Mouse (Mus musculus) CH12.LX (cell line): ENCODE measurements around the gene Asap2. TPM values are rescaled to one million over a fixed set of nuclear protein-coding genes. Genes with fewer than 3 reads are reported as not detected.
A peak's percentile ranks its signal among the peaks of the same experiment; 100 is the strongest.

Experiments used
- DNase-seq: peaks from one replicate; pipeline ENCODE4 v3.0.0-alpha.2; 2013; ENCODE audit errors: extremely low read depth
- H3K27ac ChIP-seq: 2 replicates; pipeline ENCODE4 v1.5.1; 2012; ENCODE audit warnings: low read depth, mild to moderate bottlenecking, control low read depth, moderate library complexity; ENCODE audit not compliant: insufficient read depth
- H3K27me3 ChIP-seq: replicated peaks from 2 replicates; pipeline ENCODE3; 2012; ENCODE audit warnings: inconsistent platforms
- H3K36me3 ChIP-seq, 2 experiments: replicated peaks in 1 of 2; 2 replicates each; pipeline versions ENCODE3 to v1.6.1; 2012; ENCODE audit warnings: inconsistent platforms in 1 of 2, low read length in 1 of 2, mild to moderate bottlenecking in 1 of 2, mixed read lengths in 1 of 2, moderate library complexity in 1 of 2; ENCODE audit not compliant: control insufficient read depth in 1 of 2, insufficient read depth in 1 of 2
- H3K4me1 ChIP-seq, 2 experiments: 2 replicates each; pipeline ENCODE4 v1.6.1; 2012; ENCODE audit warnings: inconsistent platforms in 1 of 2, moderate library complexity in 1 of 2; ENCODE audit not compliant: insufficient read depth in 2 of 2, control insufficient read depth in 1 of 2
- H3K4me2 ChIP-seq: 2 replicates; pipeline ENCODE4 v1.6.1; 2012; ENCODE audit warnings: low read depth, mild to moderate bottlenecking, control low read depth; ENCODE audit not compliant: poor library complexity, insufficient read depth, severe bottlenecking
- H3K4me3 ChIP-seq, 3 experiments: fragments of 150-350 bp in 1 of 3; sonication (generic) in 1 of 3; replicated peaks in 1 of 3; 2 replicates each; pipeline versions ENCODE3 to v1.5.1; 2011 to 2012; ENCODE audit warnings: low read depth in 2 of 3, low read length in 2 of 3, mild to moderate bottlenecking in 2 of 3, moderate library complexity in 2 of 3, control low read depth in 1 of 3, improper control_type of control experiment in 1 of 3, inconsistent platforms in 1 of 3, mixed read lengths in 1 of 3; ENCODE audit not compliant: poor library complexity in 1 of 3
- H3K79me2 ChIP-seq: replicated peaks from 2 replicates; pipeline ENCODE4 v1.6.1; 2012; ENCODE audit warnings: mild to moderate bottlenecking, moderate library complexity; ENCODE audit not compliant: control insufficient read depth, poor library complexity, insufficient read depth, severe bottlenecking; ENCODE audit errors: extremely low read depth
- H3K9ac ChIP-seq: 2 replicates; pipeline ENCODE4 v1.6.1; 2012; ENCODE audit warnings: low read depth, mild to moderate bottlenecking, control low read depth, moderate library complexity; ENCODE audit not compliant: insufficient read depth
- H3K9me3 ChIP-seq: replicated peaks from 2 replicates; pipeline ENCODE3; 2012; ENCODE audit warnings: low read length, inconsistent platforms, mixed read lengths
- CTCF ChIP-seq, 2 experiments: IDR thresholded peaks in 1 of 2; conservative IDR thresholded peaks in 1 of 2; 2 replicates each; pipeline ENCODE4 v1.5.1; 2011 to 2012; ENCODE audit warnings: low read depth in 2 of 2, low read length in 2 of 2, improper control_type of control experiment in 1 of 2, inconsistent platforms in 1 of 2, mild to moderate bottlenecking in 1 of 2, moderate library complexity in 1 of 2
- E2F4 ChIP-seq: IDR thresholded peaks from 2 replicates; pipeline ENCODE4 v1.6.1; 2011; ENCODE audit warnings: low read depth, low read length, improper control_type of control experiment; ENCODE audit not compliant: insufficient replicate concordance
- ELF1 ChIP-seq: IDR thresholded peaks from 2 replicates; pipeline ENCODE4 v1.6.1; 2014; ENCODE audit warnings: low read depth, mild to moderate bottlenecking, inconsistent platforms, low read length, improper control_type of control experiment
- EP300 ChIP-seq: IDR thresholded peaks from 2 replicates; pipeline ENCODE4 v1.6.1; 2011; ENCODE audit warnings: low read length, improper control_type of control experiment
- ETS1 ChIP-seq: conservative IDR thresholded peaks from 2 replicates; pipeline ENCODE4 v1.6.1; 2012; ENCODE audit warnings: low read depth, mild to moderate bottlenecking, inconsistent platforms, low read length, improper control_type of control experiment, moderate library complexity
- IRF4 ChIP-seq: IDR thresholded peaks from 2 replicates; pipeline ENCODE4 v1.6.1; 2014; ENCODE audit warnings: low read depth, mild to moderate bottlenecking, inconsistent platforms, low read length, improper control_type of control experiment
- KAT2A ChIP-seq: IDR thresholded peaks from 2 replicates; pipeline ENCODE4 v1.6.1; 2012; ENCODE audit warnings: low read length, improper control_type of control experiment, inconsistent platforms; ENCODE audit not compliant: insufficient replicate concordance
- MAZ ChIP-seq: IDR thresholded peaks from 2 replicates; pipeline ENCODE4 v1.6.1; 2012; ENCODE audit warnings: low read depth, mild to moderate bottlenecking, inconsistent platforms, low read length, improper control_type of control experiment, moderate library complexity
- NELFE ChIP-seq: IDR thresholded peaks from 2 replicates; pipeline ENCODE4 v1.6.1; 2011; ENCODE audit warnings: low read depth, low read length, improper control_type of control experiment
- NRF1 ChIP-seq: IDR thresholded peaks from 2 replicates; pipeline ENCODE4 v1.6.1; 2014; ENCODE audit warnings: low read depth, mild to moderate bottlenecking, inconsistent platforms, low read length, improper control_type of control experiment, moderate library complexity
- POLR2A ChIP-seq: IDR thresholded peaks from 2 replicates; pipeline ENCODE4 v1.6.1; 2011; ENCODE audit warnings: low read depth, mild to moderate bottlenecking, improper control_type of control experiment, low read length
- POLR2AphosphoS2 ChIP-seq: IDR thresholded peaks from 2 replicates; pipeline ENCODE4 v1.6.1; 2011; ENCODE audit warnings: low read depth, low read length, improper control_type of control experiment
- RAD21 ChIP-seq: IDR thresholded peaks from 2 replicates; pipeline ENCODE4 v1.6.1; 2011; ENCODE audit warnings: low read depth, mild to moderate bottlenecking, low read length, improper control_type of control experiment, moderate library complexity
- SIN3A ChIP-seq: IDR thresholded peaks from 2 replicates; pipeline ENCODE4 v1.6.1; 2012; ENCODE audit warnings: low read length, improper control_type of control experiment, inconsistent platforms
- SMC3 ChIP-seq: IDR thresholded peaks from 2 replicates; pipeline ENCODE4 v1.6.1; 2011; ENCODE audit warnings: low read depth, low read length, improper control_type of control experiment
- UBTF ChIP-seq: IDR thresholded peaks from 2 replicates; pipeline ENCODE4 v1.6.1; 2012; ENCODE audit warnings: low read depth, mild to moderate bottlenecking, inconsistent platforms, low read length, improper control_type of control experiment, moderate library complexity
- ZC3H11A ChIP-seq: IDR thresholded peaks from 2 replicates; pipeline ENCODE4 v1.6.1; 2012; ENCODE audit warnings: low read depth, mild to moderate bottlenecking, inconsistent platforms, low read length, improper control_type of control experiment
- ZNF384 ChIP-seq: IDR thresholded peaks from 2 replicates; pipeline ENCODE4 v1.6.1; 2012; ENCODE audit warnings: low read depth, low read length, improper control_type of control experiment, inconsistent platforms
- dilution Hi-C: fragments of 300-500 bp; cut with MboI; formaldehyde crosslinking; loops from 2 replicates; pipeline ENCODE4 v1.14.3; 2020; ENCODE audit warnings: low sequenced_read_pairs; ENCODE audit not compliant: extremely low pct_unique_long_range_greater_than_20kb, extremely low pct_ligation_motif_present
- in situ Hi-C: fragments of 300-500 bp; cut with MboI; formaldehyde crosslinking; loops from 3 replicates; pipeline ENCODE4 v1.14.3; 2019; ENCODE audit warnings: low sequenced_read_pairs, low pct_ligation_motif_present, low pct_unique_long_range_greater_than_20kb, mixed read lengths
- polyA plus RNA-seq: library from polyadenylated mRNA; unstranded; fragments of >175 nt; gene quantifications from 2 replicates; pipeline ENCODE4 v1.2.1, GENCODE M21; 2012; ENCODE audit warnings: low read depth; ENCODE audit not compliant: insufficient read length
- total RNA-seq, 2 experiments: library from RNA; depleted of rRNA; stranded (reverse); fragments of 300-350 nt in 1 of 2; fragments of >200 nt in 1 of 2; gene quantifications; 2 replicates each; pipeline ENCODE4 v1.2.3; 2012 to 2014

The Asap2 gene
- total and polyA plus RNA-seq, 3 experiments: 0.17 to 0.64 (median 0.17) TPM

- dilution Hi-C loops: no loop called here
- DNase-seq: no peak
- no peaks in the 10 kb centered on the region for H3K9me3 ChIP-seq
- H3K27me3 ChIP-seq: no peaks in the 10 kb centered on the region
- H3K4me1 ChIP-seq: peaks cover 8 to 11% of the 10 kb centered on the region in 2 experiments
- H3K27ac ChIP-seq: no peak overlapping the region
- no peak overlapping the region for H3K9ac ChIP-seq
- H3K79me2 ChIP-seq: no peaks in the 10 kb centered on the region
- no peak overlapping the region for H3K4me3 ChIP-seq
- in situ Hi-C loops: no loop called here
- H3K4me2 ChIP-seq: peak overlapping the region; percentile 11; the same call in 1 of the 2 replicates
- TF ChIP-seq CTCF (conservative IDR thresholded peaks at IDR 0.05 in 1 of 2, IDR thresholded peaks at IDR 0.05 in 1 of 2; ENCODE audit: low read depth in 2 of 2, low read length in 2 of 2) (no peak), ETS1 (no peak), SMC3 (no peak), KAT2A (no peak), UBTF (no peak), MAZ (no peak), NELFE (no peak), POLR2AphosphoS2 (no peak), EP300 (no peak), E2F4 (no peak), ZC3H11A (no peak), SIN3A (no peak), ZNF384 (no peak), POLR2A (no peak), ELF1 (no peak), NRF1 (no peak)
- H3K36me3 ChIP-seq: no peaks in the 10 kb centered on the region
Observed at GRCm38 (mm10) chr12:21160327-21160828, 170.1 kb downstream of the Asap2 start.

- Histone ChIP-seq H3K4me1 (peaks cover 8 to 11% of the 10 kb centered on the region in 2 experiments), H3K4me2 (no peak overlapping the region), H3K27ac (no peak overlapping the region), H3K79me2 (no peaks in the 10 kb centered on the region), H3K9ac (no peak overlapping the region), H3K9me3 (no peaks in the 10 kb centered on the region), H3K27me3 (no peaks in the 10 kb centered on the region), H3K4me3 (no peak overlapping the region), H3K36me3 (no peaks in the 10 kb centered on the region)
- TF ChIP-seq EP300 (no peak), RAD21 (no peak), UBTF (no peak), E2F4 (no peak), IRF4 (no peak), POLR2A (no peak)
- dilution Hi-C loops (no loop called here), in situ Hi-C loops (no loop called here)
- DNase-seq: no peak
Observed at GRCm38 (mm10) chr12:21161841-21162240, 171.6 kb downstream of the Asap2 start.
